Mouse (Mus musculus): ENCODE data around the gene Phf11a. TPM values are rescaled to one million over a fixed set of nuclear protein-coding genes. Genes with fewer than 3 reads are reported as not detected.
A peak's percentile ranks its signal among the peaks of the same experiment; 100 is the strongest.
"Not testable (repeated sequence)": the region's sequence is repeated elsewhere in the genome, so short reads cannot be mapped to it uniquely, and the experiment has no call there.

Gene Phf11a
- under 1 TPM in 2 of 4 experiments, not detected in 2; 0.75 to 0.99 TPM for total RNA-seq (2022)

- DNase-seq (ENCODE audit: low spot score in 2 of 2) = not testable (repeated sequence)
Observed at GRCm38 (mm10) chr14:59297391-59297790, at the start of gene Phf11a. Gene Phf11a, minus strand, starts transcription at chr14:59297522.

GRCm38 (mm10) chr14:59341189-59341588, 43.9 kb upstream of the Phf11a start, which contains the start of gene Phf11b:
Gene Phf11b, minus strand, starts transcription at chr14:59341351.
- not testable (repeated sequence) for DNase-seq (ENCODE audit: low spot score in 2 of 2)

GRCm38 (mm10) chr14:59339541-59339940, 42.2 kb upstream of the Phf11a start:
- no peak for DNase-seq (ENCODE audit: low spot score in 2 of 2)

- DNase-seq (ENCODE audit: low spot score in 2 of 2) = not testable (repeated sequence)
Observed at GRCm38 (mm10) chr14:59336056-59336455, 38.7 kb upstream of the Phf11a start.

- DNase-seq (ENCODE audit: low spot score in 2 of 2) = peak; percentile 15 to 35
Observed at GRCm38 (mm10) chr14:59330499-59330898, 33.2 kb upstream of the Phf11a start.

GRCm38 (mm10) chr14:59319970-59320369, 22.6 kb upstream of the Phf11a start:
- not testable (repeated sequence) for DNase-seq (ENCODE audit: low spot score in 2 of 2)

GRCm38 (mm10) chr14:59319036-59319435, 21.7 kb upstream of the Phf11a start:
- not testable (repeated sequence) for DNase-seq (ENCODE audit: low spot score in 2 of 2)

- DNase-seq (ENCODE audit: low spot score in 2 of 2) = not testable (repeated sequence)
Observed at GRCm38 (mm10) chr14:59291769-59292168, 5.6 kb downstream of the Phf11a start.

- not testable (repeated sequence) for DNase-seq (ENCODE audit: low spot score in 2 of 2)
Observed at GRCm38 (mm10) chr14:59274961-59275360, 22.4 kb downstream of the Phf11a start.

- DNase-seq (ENCODE audit: low spot score in 2 of 2) = no peak
Observed at GRCm38 (mm10) chr14:59260056-59260455, 37.3 kb downstream of the Phf11a start, which contains the start of gene Gm6904. Gene Gm6904, minus strand, starts transcription at chr14:59260216.

GRCm38 (mm10) chr14:59255861-59256260, 41.5 kb downstream of the Phf11a start:
- not testable (repeated sequence) for DNase-seq (ENCODE audit: low spot score in 2 of 2)

- not testable (repeated sequence) for DNase-seq (ENCODE audit: low spot score in 2 of 2)
Observed at GRCm38 (mm10) chr14:59250350-59250749, 47.0 kb downstream of the Phf11a start.

GRCm38 (mm10) chr14:59233635-59234034, 63.7 kb downstream of the Phf11a start:
- DNase-seq (ENCODE audit: low spot score in 2 of 2) = no peak

- no peak for DNase-seq (ENCODE audit: low spot score in 2 of 2)
Observed at GRCm38 (mm10) chr14:59232003-59232402, 65.3 kb downstream of the Phf11a start.

GRCm38 (mm10) chr14:59230331-59230966, 66.9 kb downstream of the Phf11a start:
- DNase-seq (ENCODE audit: low spot score in 2 of 2) = peak in 1 of 2 experiments; percentile 21

- DNase-seq (ENCODE audit: low spot score in 2 of 2) = no peak
Observed at GRCm38 (mm10) chr14:59229822-59230221, 67.5 kb downstream of the Phf11a start.

Other genes starting within 250 kb of the Phf11a start
- not detected for gene 1700129C05Rik, start 154.6 kb downstream of the Phf11a start, total RNA-seq (2022)
- not detected for gene Gm5142, start 118.8 kb downstream of the Phf11a start, total RNA-seq (2022)
- 10 to 100 TPM; 39.5 to 45.9 (median 41.7) TPM for gene Rcbtb1, start 96.3 kb downstream of the Phf11a start, total RNA-seq (2022)
- gene Gm6904, start 37.3 kb downstream of the Phf11a start, total RNA-seq (2022) = not detected
- gene Phf11b, start 43.8 kb upstream of the Phf11a start, total RNA-seq (2022) = 1 to 10 TPM in 2 of 4 experiments, under 1 TPM in 1, not detected in 1; 0.41 to 4.3 (median 2.3) TPM
- 1 to 10 TPM in 2 of 4 experiments, under 1 TPM in 2; 0.87 to 4.0 (median 1.3) TPM for gene Phf11d, start 67.9 kb upstream of the Phf11a start, total RNA-seq (2022)
- under 1 TPM; 0.45 to 0.95 (median 0.70) TPM for gene Phf11c, start 97.9 kb upstream of the Phf11a start, total RNA-seq (2022)
- 1 to 10 TPM; 4.3 to 7.1 (median 5.6) TPM for gene Setdb2, start 143.4 kb upstream of the Phf11a start, total RNA-seq (2022)
- 10 to 100 TPM; 23.0 to 26.7 (median 26.1) TPM for gene Cab39l, start 143.4 kb upstream of the Phf11a start, total RNA-seq (2022)